Mouse (Mus musculus): ENCODE results near the gene Zfp710. TPM values are rescaled to one million over a fixed set of nuclear protein-coding genes. Genes with fewer than 3 reads are reported as not detected.
A peak's percentile ranks its signal among the peaks of the same experiment; 100 is the strongest.

Zfp710 gene
- polyA plus RNA-seq, 1 experiment, result 45.3 TPM

GRCm38 (mm10) chr7:80018506-80019452, 5.8 kb upstream of the Zfp710 start:
- Histone ChIP-seq H3K27ac (ENCODE audit: insufficient read depth, low read length) (peak overlapping the region; percentile 70), H3K4me3 (ENCODE audit: extremely low read depth, insufficient read depth, insufficient read length) (no peak overlapping the region), H3K4me1 (ENCODE audit: control insufficient read depth, insufficient read depth, insufficient read length) (peaks cover 2% of the 10 kb centered on the region; the same call in 1 of the 2 replicates), H3K27me3 (ENCODE audit: control insufficient read depth, insufficient read depth, low read length) (no peaks in the 10 kb centered on the region), H3K36me3 (ENCODE audit: control insufficient read depth, insufficient read depth, low read length) (no peaks in the 10 kb centered on the region)
- TF ChIP-seq POLR2A (IDR thresholded peaks at IDR 0.05; ENCODE audit: low read depth, low read length), result no peak
- no peak for TF ChIP-seq CTCF (IDR thresholded peaks at IDR 0.05; ENCODE audit: extremely low read depth, insufficient read depth, insufficient read length, insufficient replicate concordance)
- 50% methylated on average over 16 of the region's 17 CpGs for WGBS
- DNase-seq (ENCODE audit: low read depth in 1 of 2, low spot score in 2 of 2), result no peak

- Histone ChIP-seq H3K27ac (ENCODE audit: insufficient read depth, low read length) (peak overlapping the region; percentile 100), H3K36me3 (ENCODE audit: control insufficient read depth, insufficient read depth, low read length) (no peaks in the 10 kb centered on the region), H3K4me1 (ENCODE audit: control insufficient read depth, insufficient read depth, insufficient read length) (peaks cover 12% of the 10 kb centered on the region), H3K4me3 (ENCODE audit: extremely low read depth, insufficient read depth, insufficient read length) (peak overlapping the region; percentile 83; the same call in 1 of the 2 replicates), H3K27me3 (ENCODE audit: control insufficient read depth, insufficient read depth, low read length) (no peaks in the 10 kb centered on the region)
- 63% methylated on average over 5 of the region's 5 CpGs for WGBS
- peak in 1 of 2 experiments; percentile 52 for DNase-seq (ENCODE audit: low read depth in 1 of 2, low spot score in 2 of 2)
- no peak for TF ChIP-seq POLR2A (IDR thresholded peaks at IDR 0.05; ENCODE audit: low read depth, low read length)
- TF ChIP-seq CTCF (IDR thresholded peaks at IDR 0.05; ENCODE audit: extremely low read depth, insufficient read depth, insufficient read length, insufficient replicate concordance), result peak; percentile 21; the same call in 1 of the 2 replicates
Measured at GRCm38 (mm10) chr7:80023621-80024435, 786 bp upstream of the Zfp710 start.

- H3K36me3 ChIP-seq (ENCODE audit: control insufficient read depth, insufficient read depth, low read length), result no peaks in the 10 kb centered on the region
- TF ChIP-seq POLR2A (IDR thresholded peaks at IDR 0.05; ENCODE audit: low read depth, low read length), result no peak
- TF ChIP-seq CTCF (IDR thresholded peaks at IDR 0.05; ENCODE audit: extremely low read depth, insufficient read depth, insufficient read length, insufficient replicate concordance), result no peak
- H3K27ac ChIP-seq (ENCODE audit: insufficient read depth, low read length), result peak overlapping the region; percentile 100
- DNase-seq (ENCODE audit: low read depth in 1 of 2, low spot score in 2 of 2), result no peak
- H3K27me3 ChIP-seq (ENCODE audit: control insufficient read depth, insufficient read depth, low read length), result no peaks in the 10 kb centered on the region
- peak overlapping the region; percentile 83 for H3K4me3 ChIP-seq (ENCODE audit: extremely low read depth, insufficient read depth, insufficient read length)
- WGBS, result 1% methylated on average over 28 of the region's 28 CpGs
- peaks cover 15% of the 10 kb centered on the region for H3K4me1 ChIP-seq (ENCODE audit: control insufficient read depth, insufficient read depth, insufficient read length)
Measured at GRCm38 (mm10) chr7:80025391-80026117, 940 bp downstream of the Zfp710 start.

- TF ChIP-seq CTCF (IDR thresholded peaks at IDR 0.05; ENCODE audit: extremely low read depth, insufficient read depth, insufficient read length, insufficient replicate concordance) (no peak), POLR2A (IDR thresholded peaks at IDR 0.05; ENCODE audit: low read depth, low read length) (no peak; the same call in 1 of the 2 replicates)
- Histone ChIP-seq H3K4me3 (ENCODE audit: extremely low read depth, insufficient read depth, insufficient read length) (peak overlapping the region; percentile 83), H3K36me3 (ENCODE audit: control insufficient read depth, insufficient read depth, low read length) (no peaks in the 10 kb centered on the region), H3K27me3 (ENCODE audit: control insufficient read depth, insufficient read depth, low read length) (no peaks in the 10 kb centered on the region), H3K27ac (ENCODE audit: insufficient read depth, low read length) (peak overlapping the region; percentile 100), H3K4me1 (ENCODE audit: control insufficient read depth, insufficient read depth, insufficient read length) (peaks cover 16% of the 10 kb centered on the region)
- DNase-seq (ENCODE audit: low read depth in 1 of 2, low spot score in 2 of 2), result peak in 1 of 2 experiments; percentile 37
- WGBS, result 0% methylated on average over 28 of the region's 59 CpGs
Measured at GRCm38 (mm10) chr7:80026118-80026989, 1.7 kb downstream of the Zfp710 start.

GRCm38 (mm10) chr7:80026990-80027635, 2.5 kb downstream of the Zfp710 start:
- H3K27me3 ChIP-seq (ENCODE audit: control insufficient read depth, insufficient read depth, low read length), result no peaks in the 10 kb centered on the region
- H3K4me3 ChIP-seq (ENCODE audit: extremely low read depth, insufficient read depth, insufficient read length), result peak overlapping the region; percentile 83
- H3K4me1 ChIP-seq (ENCODE audit: control insufficient read depth, insufficient read depth, insufficient read length), result peaks cover 20% of the 10 kb centered on the region
- H3K27ac ChIP-seq (ENCODE audit: insufficient read depth, low read length), result peak overlapping the region; percentile 100
- DNase-seq (ENCODE audit: low read depth in 1 of 2, low spot score in 2 of 2), result peak in 1 of 2 experiments; percentile 86
- H3K36me3 ChIP-seq (ENCODE audit: control insufficient read depth, insufficient read depth, low read length), result no peaks in the 10 kb centered on the region
- TF ChIP-seq CTCF (IDR thresholded peaks at IDR 0.05; ENCODE audit: extremely low read depth, insufficient read depth, insufficient read length, insufficient replicate concordance), result no peak
- WGBS, result 2% methylated on average over 57 of the region's 71 CpGs
